Mouse (Mus musculus): ENCODE measurements at regions not wholly inside any gene's neighbourhood (a gene's known extent, or its start where the extent isn't known, plus 50 kb on each side); places are given as distances from the start of the nearest gene placed in this dataset.
A peak's percentile ranks its signal among the peaks of the same experiment; 100 is the strongest.
"Not testable (repeated sequence)": the region's sequence is repeated elsewhere in the genome, so short reads cannot be mapped to it uniquely, and the experiment has no call there.

- DNase-seq, result no peak
Observed at GRCm38 (mm10) chr3:134330943-134331342, 94.7 kb downstream of the Cxxc4 start.

DNA sequence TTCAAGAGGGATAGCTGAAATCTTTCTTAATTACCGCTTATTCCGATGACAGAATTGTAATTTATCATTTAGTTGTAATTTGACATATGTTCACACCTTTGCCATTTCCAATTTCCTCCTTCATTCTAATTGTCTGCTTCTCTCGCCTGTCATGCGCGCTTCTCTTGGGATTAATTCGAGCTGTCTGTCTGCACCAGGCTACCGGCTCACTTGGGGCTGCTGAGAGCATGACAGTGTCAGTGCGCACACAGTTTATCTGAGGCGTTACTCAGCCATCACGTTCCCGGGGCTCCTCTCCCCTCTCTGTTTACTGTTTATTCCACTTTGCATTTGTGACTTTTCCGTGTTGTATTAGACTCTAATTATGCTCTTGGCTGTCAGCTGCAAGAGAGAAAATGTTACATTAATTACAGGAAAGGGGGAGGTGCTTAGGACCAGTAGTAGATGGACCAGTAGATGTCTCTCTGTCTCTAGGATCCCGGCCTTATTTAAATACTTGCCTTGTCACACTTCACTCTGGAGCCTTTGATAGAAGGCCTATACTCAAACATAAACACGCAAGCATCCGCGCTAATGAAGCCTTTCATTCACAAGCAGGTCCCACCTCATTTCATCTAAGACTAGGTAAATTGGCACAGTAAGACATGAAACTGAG, 95.3 kb downstream of the Cxxc4 start:
- DNase-seq, result no peak

DNA sequence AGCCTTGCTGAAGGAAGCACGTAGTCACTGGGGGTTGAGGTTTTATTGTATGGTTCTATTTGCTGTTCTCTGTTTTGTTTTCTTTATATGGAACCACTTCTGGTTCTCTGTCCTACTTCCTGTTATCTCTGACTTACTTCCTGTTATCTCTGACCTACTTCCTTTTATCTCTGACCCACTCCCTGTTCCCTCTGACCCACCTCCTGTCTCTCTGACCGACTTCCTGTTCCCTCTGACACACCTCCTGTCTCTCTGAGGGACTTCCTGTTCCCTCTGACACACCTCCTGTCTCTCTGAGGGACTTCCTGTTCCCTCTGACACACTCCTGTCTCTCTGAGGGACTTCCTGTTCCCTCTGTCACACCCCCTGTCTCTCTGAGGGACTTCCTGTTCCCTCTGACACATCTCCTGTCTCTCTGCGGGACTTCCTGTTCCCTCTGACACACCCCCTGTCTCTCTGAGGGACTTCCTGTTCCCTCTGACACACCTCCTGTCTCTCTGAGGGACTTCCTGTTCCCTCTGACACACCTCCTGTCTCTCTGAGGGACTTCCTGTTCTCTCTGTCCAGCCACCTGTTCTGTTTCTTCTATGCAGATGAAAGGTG, 102.9 kb downstream of the Cxxc4 start:
- DNase-seq, result not testable (repeated sequence)

DNA sequence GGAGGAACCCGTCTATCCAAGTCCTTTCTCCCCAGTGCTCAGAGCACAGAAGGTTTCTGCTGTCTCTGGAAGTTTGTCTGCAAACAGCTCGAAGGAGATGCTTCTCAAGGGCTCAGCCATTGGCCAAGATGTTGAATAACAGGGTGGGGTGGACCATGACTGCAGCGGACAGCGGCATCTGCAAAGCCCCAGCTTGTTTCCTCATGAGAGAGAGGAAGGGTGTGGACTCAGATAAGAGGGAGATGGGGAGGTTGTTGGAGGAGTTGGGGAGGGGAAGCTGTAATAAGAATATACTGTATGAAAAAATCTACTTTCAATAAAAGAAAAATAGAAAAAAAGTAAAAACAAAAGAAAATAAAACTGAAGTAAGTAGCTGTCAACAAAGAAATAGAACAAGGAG, 129.7 kb downstream of the Cxxc4 start:
- DNase-seq, result no peak

GRCm38 (mm10) chr3:134366761-134367160, 130.5 kb downstream of the Cxxc4 start:
- DNase-seq, result no peak

GRCm38 (mm10) chr3:134368591-134368990, 132.3 kb downstream of the Cxxc4 start:
- no peak for DNase-seq

DNA sequence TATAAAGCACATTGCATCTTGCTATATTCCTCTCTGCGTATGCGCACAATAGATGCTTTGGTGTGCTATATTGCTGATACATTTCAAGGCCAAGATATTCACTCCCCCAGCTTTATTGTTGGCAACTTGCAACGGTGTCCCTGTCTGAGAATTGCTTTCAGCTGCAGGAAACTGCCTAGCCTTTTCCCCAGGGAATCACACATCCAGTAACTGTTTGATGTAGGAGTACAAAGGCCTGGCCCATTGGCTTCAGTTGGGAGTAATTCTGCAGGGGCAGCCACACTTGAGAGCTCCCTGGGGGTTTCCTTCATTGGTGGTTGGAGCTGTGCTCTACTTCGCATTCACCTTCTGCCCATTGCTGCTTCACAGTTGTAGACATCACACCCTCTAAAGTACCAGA, 132.8 kb downstream of the Cxxc4 start:
- no peak for DNase-seq

- DNase-seq, result no peak
Observed at GRCm38 (mm10) chr3:134379549-134379948, 143.3 kb downstream of the Cxxc4 start.

DNA sequence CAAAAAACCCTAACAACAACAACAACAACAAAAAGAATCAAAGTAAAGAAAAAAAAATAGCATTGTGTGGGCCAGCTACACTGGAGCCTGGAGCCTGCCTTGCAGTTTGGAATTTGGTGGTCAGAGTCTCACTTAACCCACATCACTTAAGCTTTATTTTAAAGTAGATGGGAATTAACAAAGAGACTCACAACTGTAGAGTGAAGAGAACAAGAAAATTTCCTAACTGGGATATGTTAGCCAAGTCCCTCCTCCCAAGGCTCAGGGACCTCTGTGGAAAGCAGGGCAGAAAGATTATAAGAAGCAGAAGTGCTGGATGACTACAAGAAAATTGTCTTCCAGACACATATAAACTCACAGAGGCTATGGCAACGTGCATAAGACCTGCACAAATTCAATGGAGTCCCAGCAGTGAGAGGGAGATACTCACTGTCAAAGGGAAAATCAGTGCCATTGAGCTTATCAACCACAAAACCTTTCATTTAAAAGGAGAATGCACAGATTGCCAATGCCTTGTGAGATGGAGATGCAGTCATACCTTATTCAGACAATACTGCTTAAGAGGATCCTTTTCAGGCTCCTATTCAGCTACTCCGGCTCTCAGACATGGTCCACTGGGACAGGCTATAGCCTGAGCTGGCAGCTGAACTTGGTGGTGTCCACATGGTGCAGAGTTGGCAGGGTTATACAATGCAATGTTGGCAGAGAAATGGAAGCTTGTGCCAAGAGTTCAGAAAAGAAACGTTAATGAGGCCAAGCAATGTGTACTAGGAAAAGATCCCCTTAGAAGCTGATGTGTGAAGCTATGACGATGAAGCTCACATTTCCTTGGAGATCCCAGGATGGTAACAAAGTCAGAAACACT, 154.4 kb downstream of the Cxxc4 start:
- DNase-seq, result peak; percentile 42

DNA sequence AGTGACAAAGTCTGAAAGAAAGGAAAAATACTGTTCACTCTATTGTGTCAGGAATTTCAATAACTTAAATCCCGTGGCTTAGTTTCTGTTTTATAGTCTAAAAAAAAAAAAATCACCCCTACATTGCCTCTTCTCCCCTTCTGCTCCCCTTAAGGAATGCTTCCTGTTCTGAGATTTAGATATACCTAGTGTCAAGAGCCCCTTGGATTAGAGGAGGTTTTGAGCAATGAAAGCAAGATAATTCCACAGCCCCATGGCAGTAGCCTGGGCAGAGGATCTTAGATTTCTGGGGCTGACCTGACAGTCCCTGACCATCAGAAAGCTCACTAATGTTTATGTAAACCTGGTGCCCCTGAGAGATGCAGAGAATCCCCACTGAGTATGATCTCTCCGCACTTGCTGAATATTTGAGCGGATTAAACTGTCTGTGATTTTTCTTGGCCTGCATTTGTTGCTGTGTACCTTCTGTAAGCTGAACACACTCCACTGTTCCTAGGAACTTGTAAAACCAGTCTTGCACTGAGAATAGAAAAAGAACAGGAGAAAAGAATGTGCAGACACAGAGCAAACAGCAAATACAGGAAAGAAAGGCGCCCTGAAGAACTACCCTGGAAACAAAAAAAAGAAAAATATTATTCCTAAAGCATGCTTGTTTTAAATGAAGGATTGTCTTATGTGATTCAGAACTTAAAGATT, 164.3 kb downstream of the Cxxc4 start:
- DNase-seq, result no peak

GRCm38 (mm10) chr3:134415606-134416328, 179.5 kb downstream of the Cxxc4 start:
- DNase-seq, result no peak

- DNase-seq, result no peak
Observed at GRCm38 (mm10) chr3:134427633-134428032, 191.3 kb downstream of the Cxxc4 start.

DNA sequence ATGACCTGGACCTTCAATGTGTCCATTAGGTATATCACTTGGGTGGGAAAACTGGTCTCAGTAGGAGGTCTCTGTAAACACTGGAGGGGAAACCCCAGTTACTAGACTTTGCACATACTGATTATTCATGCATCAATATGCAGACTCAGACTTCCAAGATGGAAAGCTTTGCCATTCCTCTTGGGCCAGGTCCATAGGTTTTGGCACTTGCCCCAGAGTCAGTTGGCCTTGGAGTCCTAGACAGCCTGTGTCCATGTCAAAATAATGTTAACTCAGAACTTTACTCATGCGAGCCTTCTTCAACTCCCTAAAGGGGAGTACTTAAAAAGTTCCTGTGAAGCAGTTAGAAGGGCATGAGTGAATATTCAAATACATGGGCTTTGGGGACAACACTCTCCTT, 230.3 kb downstream of the Cxxc4 start:
- no peak for DNase-seq

- no peak for DNase-seq
Observed at GRCm38 (mm10) chr3:134487280-134487679, 251.0 kb downstream of the Cxxc4 start.

DNA sequence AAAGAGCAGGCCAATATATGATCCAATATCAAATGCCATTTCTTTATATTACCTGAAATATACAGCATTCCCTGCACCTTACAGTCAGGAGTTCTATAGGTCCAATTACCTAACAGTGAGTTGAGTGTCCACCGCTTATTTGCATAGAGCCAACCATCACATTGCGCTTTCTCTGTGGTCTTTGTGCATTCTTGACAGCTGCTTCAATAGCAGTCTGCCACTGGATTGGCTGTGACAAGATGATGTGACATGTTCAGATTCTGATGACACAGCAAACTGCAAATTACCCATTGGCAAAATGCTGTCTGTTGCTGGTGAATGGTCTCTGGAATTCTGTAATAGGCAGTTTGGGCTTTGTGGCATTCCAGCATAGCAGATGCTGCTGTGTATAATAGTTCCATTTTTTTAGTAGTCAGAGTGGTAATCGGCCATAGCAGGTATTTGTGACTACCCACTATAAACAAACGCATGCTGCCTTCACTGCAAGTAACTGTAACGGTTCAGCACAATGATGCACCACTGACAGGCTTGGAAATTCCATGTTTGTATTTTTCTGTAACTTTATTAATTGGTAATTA, 253.8 kb downstream of the Cxxc4 start:
- no peak for DNase-seq

DNA sequence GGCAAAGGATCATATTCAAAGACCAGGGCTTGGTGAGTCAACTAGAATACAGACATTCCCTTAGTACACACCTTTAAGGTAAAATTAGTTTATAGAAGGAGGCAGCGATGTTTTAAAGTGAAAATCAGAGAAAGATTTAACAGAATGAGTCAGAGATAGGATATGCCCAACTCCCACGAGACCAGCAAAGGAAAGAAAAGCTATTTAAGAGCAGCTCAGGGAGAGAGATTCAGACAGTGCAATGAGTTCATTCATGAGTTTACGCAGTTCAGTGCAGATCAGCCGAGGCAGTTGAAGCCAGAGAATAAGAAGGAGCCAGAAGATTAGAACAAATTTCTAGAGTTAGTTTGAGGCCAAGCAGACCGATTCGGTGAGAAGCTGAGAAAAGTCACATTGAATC, 273.4 kb downstream of the Cxxc4 start:
- DNase-seq, result no peak

GRCm38 (mm10) chr3:134525795-134526194, 289.5 kb downstream of the Cxxc4 start:
- DNase-seq, result no peak

GRCm38 (mm10) chr3:134560144-134560543, 268.7 kb upstream of the Tacr3 start:
- DNase-seq, result no peak

- no peak for DNase-seq
Observed at GRCm38 (mm10) chr3:134578759-134579158, 250.0 kb upstream of the Tacr3 start.

DNA sequence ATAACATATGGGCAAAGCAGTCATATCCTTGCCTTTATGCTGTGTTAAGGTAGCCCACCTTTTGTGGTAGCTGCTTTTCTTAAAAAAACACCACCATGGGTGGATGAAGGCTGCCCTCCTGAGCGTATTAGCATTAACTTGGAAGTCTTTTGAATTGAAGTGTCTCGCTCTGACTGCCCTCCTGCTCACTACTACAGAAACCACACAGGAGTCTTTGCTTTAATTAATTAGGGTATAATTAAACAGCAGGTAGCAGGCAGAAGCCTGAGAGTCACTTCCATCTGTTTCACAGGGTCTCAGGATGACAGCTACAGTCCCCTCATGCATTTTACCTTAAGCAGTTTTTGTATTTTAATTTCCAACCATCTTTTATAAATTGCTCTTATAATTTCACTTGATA, 240.2 kb upstream of the Tacr3 start:
- no peak for DNase-seq

DNA sequence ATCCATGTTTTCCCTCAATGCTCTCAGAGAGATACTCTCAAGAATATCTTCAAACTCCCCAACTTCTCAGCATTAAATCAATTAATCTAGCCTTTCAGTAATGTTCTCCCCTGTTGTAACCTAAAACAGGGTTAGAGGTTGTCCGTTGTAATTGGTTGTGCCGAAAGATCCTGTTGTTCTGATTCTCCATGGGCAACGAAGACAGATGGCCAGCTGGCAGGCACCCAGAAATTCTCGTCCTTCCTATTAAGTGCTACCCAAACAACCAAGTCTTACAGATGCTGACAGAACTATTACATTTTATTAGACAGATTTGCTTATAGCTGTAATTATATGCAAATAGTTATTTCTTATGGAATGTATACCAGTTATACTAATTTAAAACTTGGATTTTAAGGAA, 225.9 kb upstream of the Tacr3 start:
- no peak for DNase-seq

GRCm38 (mm10) chr3:134605356-134605771, 223.4 kb upstream of the Tacr3 start:
- no peak for DNase-seq
